Mouse (Mus musculus) kidney, embryonic 14.5 days (tissue): ENCODE measurements at regions not wholly inside any gene's neighbourhood (a gene's known extent, or its start where the extent isn't known, plus 50 kb on each side); places are given as distances from the start of the nearest gene placed in this dataset.

Source experiments
- ATAC-seq: fragments of 200-750 bp; cut with Nextera tagmentation; 2 replicates; pipeline ENCODE4 v1.8.0; 2017; ENCODE audit warnings: moderate number of reproducible peaks, mild to moderate bottlenecking, moderate TSS enrichment, moderate library complexity; ENCODE audit not compliant: low FRiP score, low TSS enrichment
- H3K27ac ChIP-seq: fragments of 300-500 bp; sonication (generic); 2 replicates; pipeline ENCODE4 v1.5.1; 2014; ENCODE audit warnings: low read depth, mild to moderate bottlenecking, low read length, moderate library complexity, mixed read lengths
- H3K27me3 ChIP-seq: fragments of 300-500 bp; sonication (generic); 2 replicates; pipeline ENCODE4 v1.6.1; 2014; ENCODE audit warnings: mild to moderate bottlenecking, low read length; ENCODE audit not compliant: control insufficient read depth, insufficient read depth
- H3K36me3 ChIP-seq: fragments of 300-500 bp; sonication (generic); 2 replicates; pipeline ENCODE4 v1.6.1; 2014; ENCODE audit warnings: low read length, mixed read lengths; ENCODE audit not compliant: control insufficient read depth, insufficient read depth
- H3K4me1 ChIP-seq: fragments of 300-500 bp; sonication (generic); 2 replicates; pipeline ENCODE4 v1.6.1; 2014; ENCODE audit warnings: low read length, mixed read lengths; ENCODE audit not compliant: control insufficient read depth, insufficient read depth
- H3K4me2 ChIP-seq: fragments of 300-500 bp; sonication (generic); replicated peaks from 2 replicates; pipeline ENCODE4 v1.6.1; 2014; ENCODE audit warnings: low read depth, mild to moderate bottlenecking, low read length
- H3K4me3 ChIP-seq: fragments of 300-500 bp; sonication (generic); 2 replicates; pipeline ENCODE4 v1.5.1; 2014; ENCODE audit warnings: mild to moderate bottlenecking, low read length
- H3K9ac ChIP-seq: fragments of 300-500 bp; sonication (generic); 2 replicates; pipeline ENCODE4 v1.6.1; 2014; ENCODE audit warnings: low read depth, mild to moderate bottlenecking, low read length, moderate library complexity
- H3K9me3 ChIP-seq: fragments of 300-500 bp; sonication (generic); 2 replicates; pipeline ENCODE4 v1.6.1; 2016; ENCODE audit warnings: low read length; ENCODE audit not compliant: control insufficient read depth
- whole genome bisulfite sequencing: fragments of 180-500 bp; shearing (Covaris S2); extraction: QIAGEN DNeasy Blood & Tissue Kit; methylation state at CpG from one replicate; pipeline ENCODE4 v1.1.7; 2014; 5-methylcytosine and 5-hydroxymethylcytosine counted together

DNA sequence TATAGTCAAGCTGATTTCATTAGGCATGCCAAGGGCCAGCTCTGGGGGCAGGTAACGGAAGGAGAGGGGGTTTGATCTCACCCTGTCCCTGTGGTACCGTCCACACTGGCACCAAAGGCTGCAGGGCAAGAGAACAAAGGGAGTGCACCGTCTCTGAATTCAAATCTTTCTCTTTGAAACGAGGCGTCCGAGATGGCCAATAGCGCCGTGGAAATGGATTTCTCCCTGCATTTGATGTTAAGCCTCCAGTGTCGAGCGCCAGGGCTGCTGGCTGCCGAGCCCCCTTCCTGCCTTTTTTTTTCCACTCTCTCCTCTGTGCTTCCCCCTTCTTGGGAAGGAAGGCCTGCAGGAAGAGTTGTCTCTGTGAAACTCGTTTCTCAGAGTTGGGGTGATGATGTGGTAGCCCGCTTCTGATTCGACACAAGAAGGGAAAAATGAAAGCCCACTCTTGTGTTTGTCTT, 235.5 kb downstream of the 3110018I06Rik start:
- Histone ChIP-seq H3K9ac (no peak overlapping the region), H3K36me3 (no peaks in the 10 kb centered on the region), H3K4me1 (0 out of 2 replicates have a peak, but pooled peaks cover 5% of the 10 kb centered on the region), H3K27ac (no peak overlapping the region), H3K9me3 (peaks cover 3% of the 10 kb centered on the region; the same call in 1 of the 2 replicates), H3K4me3 (no peak overlapping the region), H3K27me3 (no peaks in the 10 kb centered on the region), H3K4me2 (no peak overlapping the region)
- no peak for ATAC-seq
- WGBS, result 62% methylated on average over 14 of the region's 14 CpGs

GRCm38 (mm10) chr12:107724467-107724866, 236.0 kb downstream of the 3110018I06Rik start:
- Histone ChIP-seq H3K36me3 (no peaks in the 10 kb centered on the region), H3K4me2 (no peak overlapping the region), H3K4me3 (no peak overlapping the region), H3K27me3 (no peaks in the 10 kb centered on the region), H3K27ac (no peak overlapping the region), H3K9me3 (peaks cover 3% of the 10 kb centered on the region; the same call in 1 of the 2 replicates), H3K4me1 (0 out of 2 replicates have a peak, but pooled peaks cover 5% of the 10 kb centered on the region), H3K9ac (no peak overlapping the region)
- 24% methylated on average over 8 of the region's 8 CpGs for WGBS
- no peak for ATAC-seq

- Histone ChIP-seq H3K4me3 (no peak overlapping the region), H3K36me3 (no peaks in the 10 kb centered on the region), H3K9me3 (peaks cover 3% of the 10 kb centered on the region; the same call in 1 of the 2 replicates), H3K27ac (no peak overlapping the region), H3K27me3 (no peaks in the 10 kb centered on the region), H3K4me2 (no peak overlapping the region), H3K4me1 (0 out of 2 replicates have a peak, but pooled peaks cover 5% of the 10 kb centered on the region), H3K9ac (no peak overlapping the region)
- WGBS, result 73% methylated on average over 6 of the region's 6 CpGs
- no peak for ATAC-seq
Measured at GRCm38 (mm10) chr12:107728865-107729264, 240.4 kb downstream of the 3110018I06Rik start.

DNA sequence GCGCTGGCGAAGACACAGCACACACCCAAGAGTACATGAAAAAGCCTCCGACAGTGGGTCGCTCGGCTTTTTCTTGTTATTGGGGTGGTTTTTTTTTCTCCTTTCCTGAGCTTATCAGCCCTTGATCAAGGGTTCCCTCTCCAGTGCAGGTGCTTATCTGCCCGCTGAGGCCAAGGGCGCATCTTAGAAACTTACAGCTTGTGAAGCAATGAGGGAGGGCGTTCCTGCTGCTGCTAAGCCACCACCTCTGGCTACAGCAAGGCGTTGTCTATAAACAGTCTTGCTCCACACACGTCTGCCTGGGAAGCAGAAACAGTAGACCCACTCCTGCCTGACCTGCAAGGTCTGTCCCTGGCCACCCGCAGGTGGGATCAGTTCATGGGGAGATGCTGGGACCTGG, 240.9 kb downstream of the 3110018I06Rik start:
- Histone ChIP-seq H3K27me3 (no peaks in the 10 kb centered on the region), H3K4me2 (no peak overlapping the region), H3K9ac (no peak overlapping the region), H3K4me3 (no peak overlapping the region), H3K4me1 (0 out of 2 replicates have a peak, but pooled peaks cover 4% of the 10 kb centered on the region), H3K36me3 (no peaks in the 10 kb centered on the region), H3K27ac (no peak overlapping the region), H3K9me3 (peaks cover 3% of the 10 kb centered on the region; the same call in 1 of the 2 replicates)
- 75% methylated on average over 11 of the region's 11 CpGs for WGBS
- ATAC-seq, result no peak

GRCm38 (mm10) chr12:107730940-107731339, 242.5 kb downstream of the 3110018I06Rik start:
- no peaks in the 10 kb centered on the region for H3K27me3 ChIP-seq
- H3K4me2 ChIP-seq, result no peak overlapping the region
- H3K9me3 ChIP-seq, result peaks cover 3% of the 10 kb centered on the region; the same call in 1 of the 2 replicates
- 84% methylated on average over 4 of the region's 4 CpGs for WGBS
- H3K36me3 ChIP-seq, result no peaks in the 10 kb centered on the region
- ATAC-seq, result no peak
- no peaks in the 10 kb centered on the region for H3K4me1 ChIP-seq
- no peak overlapping the region for H3K4me3 ChIP-seq
- H3K9ac ChIP-seq, result no peak overlapping the region
- H3K27ac ChIP-seq, result no peak overlapping the region

DNA sequence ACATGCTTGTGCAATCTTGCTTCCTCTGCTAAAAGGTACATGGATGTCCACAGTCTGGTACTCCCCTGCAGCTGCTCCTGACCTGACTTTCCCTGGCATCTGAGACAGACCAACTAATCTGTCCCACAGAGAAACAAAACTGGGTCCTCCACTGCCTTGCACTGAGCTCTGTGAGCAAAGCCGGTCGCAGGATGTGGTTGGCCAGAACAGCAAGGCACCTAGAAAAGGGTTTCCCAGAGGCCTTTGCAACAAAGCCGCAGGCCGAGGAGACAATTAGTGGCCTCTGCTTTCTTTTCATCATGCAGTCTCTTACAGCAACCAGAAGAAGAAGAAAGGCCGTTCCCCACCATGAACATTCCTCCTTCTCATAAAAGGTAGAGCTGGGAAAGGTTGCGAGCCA, 246.1 kb downstream of the 3110018I06Rik start:
- H3K9ac ChIP-seq, result no peak overlapping the region
- H3K36me3 ChIP-seq, result no peaks in the 10 kb centered on the region
- H3K9me3 ChIP-seq, result no peaks in the 10 kb centered on the region
- H3K27me3 ChIP-seq, result no peaks in the 10 kb centered on the region
- 92% methylated on average over 6 of the region's 6 CpGs for WGBS
- no peak for ATAC-seq
- no peak overlapping the region for H3K27ac ChIP-seq
- H3K4me1 ChIP-seq, result no peaks in the 10 kb centered on the region
- no peak overlapping the region for H3K4me2 ChIP-seq
- H3K4me3 ChIP-seq, result no peak overlapping the region

DNA sequence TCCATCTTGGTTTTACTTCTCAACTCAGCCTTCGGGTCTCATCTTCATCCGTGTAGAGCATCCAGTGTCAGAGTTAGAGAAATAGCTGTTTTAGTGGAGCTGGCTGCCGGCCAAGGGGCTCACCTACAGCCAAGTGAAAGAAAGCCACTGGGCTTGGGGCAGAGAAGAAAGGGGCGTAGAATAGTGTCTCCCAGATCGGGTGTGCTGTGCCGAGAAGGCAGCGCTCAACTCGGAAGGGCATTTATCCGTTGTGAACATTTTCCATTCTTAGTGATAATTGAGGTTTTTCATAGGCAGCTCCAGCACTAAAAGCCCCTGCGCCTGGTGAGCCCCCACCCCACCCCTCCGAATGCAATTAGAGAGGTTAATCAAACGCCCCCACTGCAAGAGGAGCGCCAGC, 254.2 kb downstream of the 3110018I06Rik start:
- no peak overlapping the region for H3K4me3 ChIP-seq
- no peak for ATAC-seq
- no peak overlapping the region for H3K9ac ChIP-seq
- no peaks in the 10 kb centered on the region for H3K36me3 ChIP-seq
- WGBS, result 78% methylated on average over 13 of the region's 13 CpGs
- no peaks in the 10 kb centered on the region for H3K9me3 ChIP-seq
- no peak overlapping the region for H3K27ac ChIP-seq
- no peak overlapping the region for H3K4me2 ChIP-seq
- H3K4me1 ChIP-seq, result no peaks in the 10 kb centered on the region
- H3K27me3 ChIP-seq, result no peaks in the 10 kb centered on the region

DNA sequence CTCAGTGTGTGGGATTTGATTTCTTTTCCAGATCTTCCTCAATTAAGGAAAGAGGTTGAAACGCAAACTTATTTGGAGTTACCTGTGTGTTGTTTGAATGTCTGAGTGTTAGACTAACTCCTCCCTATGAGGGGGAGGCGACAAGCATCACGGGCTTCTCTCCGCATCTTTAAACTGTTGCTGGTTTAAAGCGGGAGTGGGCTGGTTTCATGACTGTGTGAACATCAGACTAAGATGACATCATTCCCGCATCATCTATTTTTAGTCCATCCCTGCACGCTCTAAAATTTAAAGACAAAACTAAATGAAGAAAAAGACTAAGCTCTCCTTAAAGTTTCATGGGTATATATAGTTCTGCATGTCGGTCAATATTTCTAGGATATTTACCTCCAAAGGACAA, 256.4 kb downstream of the 3110018I06Rik start:
- H3K36me3 ChIP-seq, result no peaks in the 10 kb centered on the region
- H3K27me3 ChIP-seq, result no peaks in the 10 kb centered on the region
- no peak overlapping the region for H3K27ac ChIP-seq
- H3K4me3 ChIP-seq, result no peak overlapping the region
- no peak for ATAC-seq
- WGBS, result 81% methylated on average over 8 of the region's 8 CpGs
- H3K9me3 ChIP-seq, result no peaks in the 10 kb centered on the region
- no peak overlapping the region for H3K9ac ChIP-seq
- no peak overlapping the region for H3K4me2 ChIP-seq
- 0 out of 2 replicates have a peak, but pooled peaks cover 4% of the 10 kb centered on the region for H3K4me1 ChIP-seq

GRCm38 (mm10) chr12:107748481-107749380, 254.7 kb downstream of the Bcl11b start:
- no peaks in the 10 kb centered on the region for H3K9me3 ChIP-seq
- H3K27me3 ChIP-seq, result no peaks in the 10 kb centered on the region
- no peaks in the 10 kb centered on the region for H3K36me3 ChIP-seq
- no peak overlapping the region for H3K27ac ChIP-seq
- H3K4me3 ChIP-seq, result no peak overlapping the region
- ATAC-seq, result 0 out of 2 replicates have a peak, but pooled peaks have one; percentile 24
- 35% methylated on average over 18 of the region's 18 CpGs for WGBS
- no peak overlapping the region for H3K4me2 ChIP-seq
- 0 out of 2 replicates have a peak, but pooled peaks cover 4% of the 10 kb centered on the region for H3K4me1 ChIP-seq
- H3K9ac ChIP-seq, result no peak overlapping the region
